Mouse (Mus musculus): ENCODE measurements around the gene Olfr912.

Gene Olfr912

GRCm38 (mm10) chr9:38579878-38580277, at the start of gene Olfr912:
Gene Olfr912, plus strand, starts transcription at chr9:38580178.
- DNase-seq (ENCODE audit: low spot score), result no peak

- DNase-seq (ENCODE audit: low spot score), result no peak
Observed at GRCm38 (mm10) chr9:38537549-38537948, 42.4 kb upstream of the Olfr912 start, which contains the start of gene Olfr910. Gene Olfr910, plus strand, starts transcription at chr9:38537849.

GRCm38 (mm10) chr9:38591056-38591455, 11.1 kb downstream of the Olfr912 start:
- no peak for DNase-seq (ENCODE audit: low spot score)

GRCm38 (mm10) chr9:38592459-38592858, 12.5 kb downstream of the Olfr912 start, which contains the start of gene Olfr913:
Gene Olfr913, plus strand, starts transcription at chr9:38592759.
- DNase-seq (ENCODE audit: low spot score), result no peak

GRCm38 (mm10) chr9:38604802-38605201, 24.8 kb downstream of the Olfr912 start, which contains the start of gene Olfr914:
Gene Olfr914, plus strand, starts transcription at chr9:38605102.
- no peak for DNase-seq (ENCODE audit: low spot score)

- DNase-seq (ENCODE audit: low spot score), result no peak
Observed at GRCm38 (mm10) chr9:38632406-38632805, 52.4 kb downstream of the Olfr912 start.
